Mouse (Mus musculus) mouse embryonic stem cell (cell line): ENCODE data around the gene Srbd1.

Source experiments
- in situ Hi-C, 2 experiments: fragments of 300-500 bp; cut with MboI; formaldehyde crosslinking; loops; 1 replicate in 1 of 2; 3 replicates in 1 of 2; pipeline ENCODE4 v1.14.3; 2019 to 2020; ENCODE audit warnings: low sequenced_read_pairs in 2 of 2, low pct_unique_long_range_greater_than_20kb in 1 of 2, mixed read lengths in 1 of 2; ENCODE audit not compliant: unreplicated experiment in 1 of 2

The Srbd1 gene

GRCm38 (mm10) chr17:86063461-86063860, 81.5 kb downstream of the Srbd1 start:
- in situ Hi-C loops = loop anchor here in 1 of 2 experiments (25.0 kb wide), 1 partner anchor 401 kb away; no protein-coding TSS in a partner anchor

- in situ Hi-C loops = loop anchor here in 1 of 2 experiments (25.0 kb wide), 1 partner anchor 399 kb away; no protein-coding TSS in a partner anchor
These were observed 84.1 kb downstream of the Srbd1 start for GRCm38 (mm10) chr17:86060911-86061310.

- in situ Hi-C loops = no loop called here
These were observed 104.6 kb downstream of the Srbd1 start for GRCm38 (mm10) chr17:86040221-86040984.

GRCm38 (mm10) chr17:86039741-86040140, 105.2 kb downstream of the Srbd1 start:
- in situ Hi-C loops = no loop called here

- in situ Hi-C loops = no loop called here
These were observed 106.7 kb downstream of the Srbd1 start for GRCm38 (mm10) chr17:86038211-86038648.

- in situ Hi-C loops = no loop called here
These were observed 109.4 kb downstream of the Srbd1 start for GRCm38 (mm10) chr17:86035576-86035975.

GRCm38 (mm10) chr17:86035146-86035545, 109.8 kb downstream of the Srbd1 start:
- in situ Hi-C loops = no loop called here

GRCm38 (mm10) chr17:86034641-86035040, 110.3 kb downstream of the Srbd1 start:
- in situ Hi-C loops = no loop called here

GRCm38 (mm10) chr17:86032113-86032714, 112.8 kb downstream of the Srbd1 start:
- in situ Hi-C loops = no loop called here

GRCm38 (mm10) chr17:86030016-86030415, 115.0 kb downstream of the Srbd1 start:
- in situ Hi-C loops = no loop called here

- in situ Hi-C loops = no loop called here
These were observed 115.8 kb downstream of the Srbd1 start for GRCm38 (mm10) chr17:86029175-86029574.

- in situ Hi-C loops = no loop called here
These were observed 117.3 kb downstream of the Srbd1 start for GRCm38 (mm10) chr17:86027577-86028199.

GRCm38 (mm10) chr17:86024589-86024988, 120.4 kb downstream of the Srbd1 start:
- in situ Hi-C loops = no loop called here

- in situ Hi-C loops = no loop called here
These were observed 122.6 kb downstream of the Srbd1 start for GRCm38 (mm10) chr17:86022366-86022765.

GRCm38 (mm10) chr17:86021815-86022214, 123.2 kb downstream of the Srbd1 start:
- in situ Hi-C loops = no loop called here

- in situ Hi-C loops = no loop called here
These were observed 123.7 kb downstream of the Srbd1 start for GRCm38 (mm10) chr17:86021231-86021630.

- in situ Hi-C loops = no loop called here
These were observed 125.2 kb downstream of the Srbd1 start for GRCm38 (mm10) chr17:86019793-86020192.

- in situ Hi-C loops = no loop called here
These were observed 130.7 kb downstream of the Srbd1 start for GRCm38 (mm10) chr17:86014246-86014645.

GRCm38 (mm10) chr17:86012576-86012975, 132.4 kb downstream of the Srbd1 start:
- in situ Hi-C loops = no loop called here
